Mouse (Mus musculus) adipocyte (in vitro differentiated cells): ENCODE results near the gene Tmem110.

Source experiments
- DNase-seq: peaks from one replicate; pipeline ENCODE4 v3.0.0-alpha.2; 2016; ENCODE audit warnings: low spot score

Gene Tmem110

DNA sequence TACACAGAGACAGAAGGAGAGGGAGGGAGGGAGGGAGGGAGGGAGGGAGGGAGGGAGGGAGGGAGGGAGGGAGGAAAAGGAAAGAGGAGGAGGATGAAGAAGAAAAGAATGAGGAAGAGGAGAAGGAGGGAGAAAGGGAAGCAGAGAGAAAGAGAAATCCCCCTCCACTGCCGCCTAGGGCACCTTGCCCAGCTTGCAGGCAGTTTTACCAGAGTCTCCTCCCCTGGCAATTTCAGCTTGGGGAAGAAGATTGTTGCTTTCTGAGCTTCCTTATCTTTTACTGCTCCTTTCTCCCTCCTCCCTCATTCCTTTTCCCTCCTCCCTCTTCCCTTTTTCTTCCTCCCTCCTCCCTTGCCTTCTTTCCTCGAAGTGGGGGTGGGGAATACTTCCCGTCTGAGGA is 77.6 kb downstream of the Tmem110 start:
- no peak for DNase-seq

DNA sequence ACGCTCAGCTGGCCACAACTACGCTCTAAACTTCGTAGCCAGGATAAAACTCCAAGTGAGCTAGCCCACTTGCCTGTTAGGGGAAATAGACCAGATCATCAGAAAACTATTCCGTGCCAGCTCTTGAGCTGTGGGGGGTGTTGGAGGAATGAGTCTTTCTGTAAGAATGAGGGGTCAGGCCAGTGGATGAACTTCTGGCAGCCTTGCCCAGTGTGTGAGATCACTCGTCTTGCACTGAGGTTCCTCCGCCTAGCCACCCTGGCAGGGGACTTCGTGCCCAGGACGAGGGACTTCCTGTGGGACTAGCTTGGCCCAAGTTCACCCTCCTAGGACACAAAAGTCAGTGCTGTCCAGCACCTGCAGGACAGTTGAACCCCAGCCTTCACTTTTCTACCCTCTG is 78.9 kb downstream of the Tmem110 start:
- no peak for DNase-seq

DNA sequence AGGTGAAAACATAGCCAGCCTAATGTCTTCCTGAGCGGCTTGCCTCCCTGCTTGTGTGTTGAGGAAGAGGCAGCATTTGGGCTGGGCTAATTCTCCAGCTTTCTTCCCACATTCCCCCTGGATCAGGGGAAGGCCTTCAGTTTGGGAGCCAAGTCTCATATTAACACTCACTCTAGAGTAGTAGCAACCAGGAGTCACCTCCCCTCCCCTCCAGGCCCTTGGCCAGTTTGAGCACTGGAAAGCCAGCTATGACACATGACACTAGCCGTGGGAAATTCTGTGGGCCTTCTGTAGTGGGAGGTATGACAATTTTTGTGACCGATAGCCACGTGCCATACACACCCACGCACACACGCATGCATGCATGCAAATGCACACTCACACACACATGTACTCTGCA is 80.6 kb downstream of the Tmem110 start:
- no peak for DNase-seq

DNA sequence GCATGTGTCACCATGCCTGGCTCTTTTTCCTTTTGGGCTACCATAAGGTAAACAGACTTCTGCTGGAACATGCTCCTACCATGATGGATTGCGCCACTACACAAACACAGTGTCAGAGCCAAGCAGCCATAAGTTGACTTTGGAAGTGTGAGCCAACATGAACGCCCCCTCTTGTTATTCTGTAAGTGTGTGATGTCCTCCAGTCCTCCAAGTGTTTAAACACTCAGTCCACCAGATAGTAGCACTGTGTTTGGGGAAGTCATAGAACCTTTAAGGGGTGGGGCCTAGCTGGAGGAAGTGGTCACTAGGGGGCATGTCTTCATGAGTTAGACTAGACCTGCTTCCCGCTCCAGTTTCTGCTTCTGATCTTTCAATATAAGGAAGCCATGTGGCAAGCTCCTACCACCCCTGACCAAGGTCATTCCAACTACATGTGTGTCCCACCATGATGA is 82.5 kb downstream of the Tmem110 start:
- peak; percentile 47 for DNase-seq

DNA sequence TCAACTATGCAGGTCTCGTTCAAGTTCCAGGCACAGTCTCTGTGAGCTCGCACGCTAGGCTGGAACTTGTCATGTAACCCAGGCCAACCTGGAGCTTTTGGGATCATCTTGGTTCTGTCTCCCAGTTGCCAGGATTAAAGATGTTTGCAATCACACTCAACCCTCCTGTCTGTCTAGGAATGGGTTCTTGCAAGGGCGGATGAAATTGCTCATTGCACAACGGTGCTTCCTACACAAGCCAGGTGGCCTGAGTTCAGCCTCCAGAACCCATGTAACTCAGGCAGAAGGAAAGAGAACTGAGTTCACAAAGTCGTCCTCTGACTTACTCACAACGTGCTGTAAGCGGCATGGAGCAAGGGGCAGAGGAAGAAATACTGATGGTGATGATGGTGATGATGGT is 85.8 kb downstream of the Tmem110 start:
- DNase-seq = peak; percentile 51

DNA sequence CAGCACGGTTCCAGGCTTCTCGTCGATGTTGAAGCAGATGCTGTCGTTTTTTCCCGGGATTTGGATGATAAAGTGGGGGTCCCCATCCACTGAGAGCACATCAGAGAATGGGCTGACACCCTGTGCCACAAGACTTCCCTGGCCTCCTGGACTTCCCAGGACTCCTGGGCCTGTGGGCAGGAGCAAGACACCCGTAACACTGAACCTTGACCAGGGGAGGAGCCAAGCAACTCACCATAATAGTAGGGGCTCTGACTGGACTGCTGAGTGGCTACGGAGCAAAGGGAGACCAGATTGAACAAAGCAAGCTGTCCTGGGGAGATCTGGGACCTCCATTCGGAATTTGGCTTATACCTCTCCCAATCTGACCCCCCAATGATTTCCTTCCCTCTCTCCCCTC is 87.3 kb downstream of the Tmem110 start:
- no peak for DNase-seq

DNA sequence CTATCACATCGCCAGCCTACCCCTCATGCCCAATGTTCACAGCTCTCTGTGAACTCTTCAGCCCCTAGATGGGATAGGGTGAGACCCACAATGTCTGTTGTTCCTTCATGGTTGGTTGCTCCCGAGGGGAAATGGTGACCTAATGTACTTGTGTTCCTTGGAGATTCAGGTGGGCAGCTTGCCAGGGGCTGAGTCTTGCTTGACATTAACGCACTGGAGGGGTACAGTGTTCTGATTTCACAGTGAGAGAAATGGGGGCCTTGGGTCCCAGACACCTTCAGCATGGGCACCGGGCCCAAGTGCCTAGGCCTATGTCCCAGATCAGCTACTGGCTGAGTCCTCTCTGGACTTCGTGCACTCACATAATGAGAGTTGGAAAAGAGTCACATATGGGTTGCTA is 88.0 kb downstream of the Tmem110 start:
- DNase-seq = no peak

DNA sequence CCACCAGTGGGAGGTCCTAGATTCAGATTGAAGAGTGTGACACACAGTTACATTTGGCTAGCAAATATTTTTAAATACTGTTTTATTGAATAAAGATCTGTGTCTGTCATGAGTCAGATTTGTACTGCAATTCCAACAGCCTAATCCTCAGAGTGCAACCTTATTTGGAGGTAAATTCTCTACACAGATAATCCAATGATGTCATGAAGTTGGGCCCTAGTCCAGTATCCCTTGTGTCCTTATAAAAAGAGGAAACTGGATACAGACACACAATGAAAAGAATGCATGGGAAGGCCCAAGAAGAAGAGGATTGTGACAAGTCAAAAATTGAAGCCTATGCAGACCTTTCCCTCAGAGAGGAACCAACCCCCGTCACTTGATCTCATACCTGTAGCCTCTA is 91.1 kb downstream of the Tmem110 start:
- DNase-seq = no peak

DNA sequence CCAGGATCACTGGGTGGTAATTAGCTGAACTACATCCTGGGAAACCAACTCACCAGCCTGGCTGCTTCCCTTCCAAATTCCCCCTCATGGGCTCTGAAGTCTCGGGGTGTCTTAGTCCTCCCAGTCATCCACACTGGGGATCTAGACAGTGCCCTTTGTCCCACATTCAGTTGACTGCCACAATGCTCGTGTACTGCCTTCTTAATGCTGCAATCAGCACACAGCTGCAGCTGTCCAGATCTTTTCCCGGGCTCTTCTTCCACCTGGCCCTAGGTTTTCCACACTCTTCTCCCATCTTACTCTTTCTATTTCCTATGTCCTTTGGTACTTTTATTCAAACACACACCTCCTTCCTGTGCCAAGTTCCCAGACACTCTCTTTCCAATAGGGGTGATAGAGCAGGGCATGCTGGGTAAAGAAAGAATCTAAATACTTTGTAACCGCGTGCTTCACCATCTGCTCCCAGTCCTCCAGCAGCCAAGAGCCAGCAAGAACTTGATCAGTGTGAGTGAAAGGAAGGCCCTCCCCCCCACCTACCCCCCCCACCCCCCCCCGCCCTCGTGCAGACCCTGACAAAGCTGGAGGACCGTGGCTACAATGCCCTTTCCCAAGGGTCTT is 96.8 kb downstream of the Tmem110 start:
- peak; percentile 57 for DNase-seq

DNA sequence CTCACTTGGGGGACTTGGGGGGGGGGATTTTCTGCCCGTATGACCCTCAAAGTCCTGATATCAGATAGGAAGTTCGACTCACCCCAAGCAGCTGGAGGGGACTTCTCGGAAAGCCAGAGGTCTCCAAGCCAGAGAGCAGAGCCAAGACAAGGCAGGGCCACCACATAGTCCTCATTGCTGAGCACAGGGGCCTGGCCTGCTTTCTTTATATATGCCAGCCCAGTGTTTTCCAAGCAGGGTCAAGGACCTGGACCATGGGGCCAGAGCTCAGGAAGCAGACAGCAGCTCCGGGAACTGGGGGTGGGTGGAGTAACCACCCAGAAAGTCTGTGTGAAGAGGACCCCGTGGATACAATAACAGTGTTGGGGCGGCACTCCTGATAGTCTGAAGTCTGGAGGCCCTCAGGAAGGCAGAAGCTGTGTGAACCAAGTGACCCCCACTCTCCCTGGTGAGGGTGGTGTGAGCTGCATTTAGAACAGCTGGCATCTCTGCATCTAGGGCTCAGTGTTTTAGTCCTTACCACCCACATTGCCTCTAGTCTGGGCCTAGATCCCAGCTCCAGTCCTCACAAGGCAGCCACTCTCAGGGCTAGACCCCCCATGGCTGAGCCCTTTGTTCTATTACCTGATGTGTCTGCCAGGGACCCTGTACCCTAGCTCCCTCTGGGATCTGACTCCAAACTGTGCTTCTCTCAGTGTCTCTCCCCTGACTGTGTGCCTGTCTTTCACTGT is 98.2 kb downstream of the Tmem110 start, which contains the start of gene Itih3:
Gene Itih3, minus strand, starts transcription at position 386 of the 731 bp plus-strand sequence.
- no peak for DNase-seq

DNA sequence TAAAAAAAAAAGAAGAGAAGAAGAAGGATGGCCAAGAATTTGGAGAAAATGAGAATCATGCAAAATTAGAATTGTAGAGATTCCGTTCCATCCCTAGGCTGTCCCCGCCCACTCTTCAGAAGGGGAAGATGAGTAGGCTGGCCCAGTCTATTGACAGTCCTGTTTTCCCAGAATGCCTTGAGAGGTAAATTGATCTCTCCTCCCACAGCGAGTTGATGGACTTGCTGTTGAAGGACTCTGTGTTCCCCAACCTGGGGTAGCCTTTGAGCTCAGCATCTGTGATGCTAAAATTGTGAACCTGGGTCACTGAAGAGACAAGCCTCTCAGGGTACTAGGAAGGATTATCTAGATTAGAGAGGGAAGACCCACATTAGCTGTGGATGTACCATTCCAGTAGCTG is 100.1 kb downstream of the Tmem110 start:
- DNase-seq = no peak
